Mouse (Mus musculus) embryonic facial prominence, embryonic 14.5 days (tissue): ENCODE data around the gene Higd1c. TPM values are rescaled to one million over a fixed set of nuclear protein-coding genes. Genes with fewer than 3 reads are reported as not detected.
"Not testable (repeated sequence)": the region's sequence is repeated elsewhere in the genome, so short reads cannot be mapped to it uniquely, and the experiment has no call there.

ENCODE experiments used
- ATAC-seq: fragments of 200-750 bp; cut with Nextera tagmentation; 2 replicates; pipeline ENCODE4 v1.8.0; 2017; ENCODE audit warnings: low read depth, moderate number of reproducible peaks, moderate TSS enrichment
- DNase-seq: peaks from one replicate; pipeline ENCODE4 v3.0.0-alpha.2; 2015; ENCODE audit warnings: low spot score
- H3K27ac ChIP-seq: fragments of 300-500 bp; sonication (generic); replicated peaks from 2 replicates; pipeline ENCODE4 v1.5.1; 2014; ENCODE audit warnings: low read depth, mild to moderate bottlenecking, low read length, moderate library complexity
- H3K27me3 ChIP-seq: fragments of 300-500 bp; sonication (generic); replicated peaks from 2 replicates; pipeline ENCODE4 v1.6.1; 2014; ENCODE audit warnings: low read length; ENCODE audit not compliant: control insufficient read depth, insufficient read depth
- H3K36me3 ChIP-seq: fragments of 300-500 bp; sonication (generic); 2 replicates; pipeline ENCODE4 v1.6.1; 2014; ENCODE audit warnings: low read length, mixed read lengths; ENCODE audit not compliant: control insufficient read depth, insufficient read depth
- H3K4me1 ChIP-seq: fragments of 300-500 bp; sonication (generic); 2 replicates; pipeline ENCODE4 v1.6.1; 2014; ENCODE audit warnings: antibody characterized with exemption, low read length; ENCODE audit not compliant: control insufficient read depth, insufficient read depth
- H3K4me2 ChIP-seq: fragments of 300-500 bp; sonication (generic); 2 replicates; pipeline ENCODE4 v1.6.1; 2014; ENCODE audit warnings: low read depth, mild to moderate bottlenecking, low read length, moderate library complexity, mixed read lengths
- H3K4me3 ChIP-seq: fragments of 300-500 bp; sonication (generic); 2 replicates; pipeline ENCODE4 v1.5.1; 2014; ENCODE audit warnings: low read depth, mild to moderate bottlenecking, low read length
- H3K9ac ChIP-seq: fragments of 300-500 bp; sonication (generic); 2 replicates; pipeline ENCODE4 v1.6.1; 2014; ENCODE audit warnings: low read depth, mild to moderate bottlenecking, low read length, moderate library complexity, mixed read lengths
- H3K9me3 ChIP-seq: fragments of 300-500 bp; sonication (generic); 2 replicates; pipeline ENCODE4 v1.6.1; 2016; ENCODE audit warnings: low read length; ENCODE audit not compliant: control insufficient read depth
- WGBS: fragments of 180-500 bp; shearing (Covaris S2); extraction: QIAGEN DNeasy Blood & Tissue Kit; methylation state at CpG from one replicate; pipeline ENCODE4 v1.1.7; 2014; 5-methylcytosine and 5-hydroxymethylcytosine counted together
- polyA plus RNA-seq: library from polyadenylated mRNA; unstranded; fragments of >200 nt; fragmentation: Nextera tagmentation; extraction: Ambion mirVana; gene quantifications from 2 replicates; pipeline ENCODE4 v1.2.1, GENCODE M21; 2014

The Higd1c gene
- polyA plus RNA-seq, result not detected in 2 replicates

GRCm38 (mm10) chr15:100364242-100364641 lies at the start of gene Higd1c:
Gene Higd1c, plus strand, starts transcription at chr15:100364542.
- no peak for ATAC-seq
- no peak within 1 kb of the TSS for H3K4me3 ChIP-seq
- no peak within 1 kb of the TSS for H3K9ac ChIP-seq
- no peaks in the 10 kb centered on the region for H3K36me3 ChIP-seq
- no peaks in the 10 kb centered on the region for H3K27me3 ChIP-seq
- no peak within 1 kb of the TSS for H3K27ac ChIP-seq
- H3K4me1 ChIP-seq, result no peaks in the 10 kb centered on the region
- H3K4me2 ChIP-seq, result no peak within 1 kb of the TSS
- no peak for DNase-seq
- WGBS, result 66% methylated on average over 7 of the region's 7 CpGs
- peaks cover 4% of the 10 kb centered on the region; the same call in 1 of the 2 replicates for H3K9me3 ChIP-seq

- H3K9me3 ChIP-seq, H3K27me3 ChIP-seq, H3K27ac ChIP-seq, H3K4me2 ChIP-seq, H3K36me3 ChIP-seq, H3K4me1 ChIP-seq, ATAC-seq, H3K4me3 ChIP-seq, H3K9ac ChIP-seq: not testable (repeated sequence)
- peak; percentile 29 for DNase-seq
- 59% methylated on average over 4 of the region's 4 CpGs for WGBS
These were observed 46.2 kb upstream of the Higd1c start for GRCm38 (mm10) chr15:100318014-100318671.

GRCm38 (mm10) chr15:100319884-100320283 lies 44.5 kb upstream of the Higd1c start:
- ATAC-seq (no peak), DNase-seq (no peak)
- Histone ChIP-seq H3K4me1 (no peaks in the 10 kb centered on the region), H3K4me3 (no peak overlapping the region), H3K9ac (no peak overlapping the region), H3K36me3 (no peaks in the 10 kb centered on the region), H3K27ac (0 out of 2 replicates have a peak overlapping the region, but pooled peaks have one; percentile 39), H3K9me3 (no peaks in the 10 kb centered on the region), H3K4me2 (no peak overlapping the region), H3K27me3 (no peaks in the 10 kb centered on the region)
- WGBS, result 77% methylated on average over 1 of the region's 1 CpGs

GRCm38 (mm10) chr15:100320295-100320905 lies 43.9 kb upstream of the Higd1c start:
- Histone ChIP-seq H3K9ac (no peak overlapping the region), H3K4me1 (no peaks in the 10 kb centered on the region), H3K36me3 (no peaks in the 10 kb centered on the region), H3K4me2 (no peak overlapping the region), H3K27ac (0 out of 2 replicates have a peak overlapping the region, but pooled peaks have one; percentile 39), H3K9me3 (no peaks in the 10 kb centered on the region), H3K27me3 (no peaks in the 10 kb centered on the region), H3K4me3 (no peak overlapping the region)
- DNase-seq (peak; percentile 35), ATAC-seq (no peak)
- WGBS, result 63% methylated on average over 9 of the region's 9 CpGs

GRCm38 (mm10) chr15:100321134-100321533 lies 43.2 kb upstream of the Higd1c start:
- Histone ChIP-seq H3K9ac (no peak overlapping the region), H3K27ac (no peak overlapping the region), H3K4me2 (no peak overlapping the region), H3K36me3 (no peaks in the 10 kb centered on the region), H3K4me3 (no peak overlapping the region), H3K9me3 (no peaks in the 10 kb centered on the region), H3K27me3 (no peaks in the 10 kb centered on the region), H3K4me1 (no peaks in the 10 kb centered on the region)
- ATAC-seq (no peak), DNase-seq (peak; percentile 40)
- WGBS, result 57% methylated on average over 5 of the region's 5 CpGs

GRCm38 (mm10) chr15:100324021-100324591 lies 40.2 kb upstream of the Higd1c start:
- 76% methylated on average over 12 of the region's 12 CpGs for WGBS
- ATAC-seq (no peak), DNase-seq (no peak)

GRCm38 (mm10) chr15:100325235-100325634 lies 39.1 kb upstream of the Higd1c start:
- Histone ChIP-seq H3K27ac (no peak overlapping the region), H3K36me3 (no peaks in the 10 kb centered on the region), H3K4me2 (no peak overlapping the region), H3K27me3 (no peaks in the 10 kb centered on the region), H3K4me1 (no peaks in the 10 kb centered on the region), H3K4me3 (no peak overlapping the region), H3K9ac (no peak overlapping the region), H3K9me3 (no peaks in the 10 kb centered on the region)
- ATAC-seq (no peak), DNase-seq (peak; percentile 55)
- whole genome bisulfite sequencing, result 64% methylated on average over 3 of the region's 3 CpGs

More at GRCm38 (mm10) chr15:100324021-100324591, 40.2 kb upstream of the Higd1c start:
- Histone ChIP-seq H3K9me3 (no peaks in the 10 kb centered on the region), H3K4me1 (no peaks in the 10 kb centered on the region), H3K9ac (no peak overlapping the region), H3K4me3 (no peak overlapping the region), H3K27me3 (no peaks in the 10 kb centered on the region), H3K4me2 (no peak overlapping the region), H3K27ac (no peak overlapping the region), H3K36me3 (no peaks in the 10 kb centered on the region)

- DNase-seq, H3K9ac ChIP-seq, H3K4me3 ChIP-seq, H3K9me3 ChIP-seq, ATAC-seq, H3K4me1 ChIP-seq, H3K36me3 ChIP-seq, H3K27ac ChIP-seq, H3K4me2 ChIP-seq, H3K27me3 ChIP-seq: not testable (repeated sequence)
- 63% methylated on average over 3 of the region's 4 CpGs for WGBS
These were observed 36.3 kb upstream of the Higd1c start for GRCm38 (mm10) chr15:100328089-100328488.
